Mouse (Mus musculus) spleen, adult 18-20 months (tissue): ENCODE measurements at regions not wholly inside any gene's neighbourhood (a gene's known extent, or its start where the extent isn't known, plus 50 kb on each side); places are given as distances from the start of the nearest gene placed in this dataset.

Experiments
- DNase-seq, 2 experiments: peaks; one replicate each; pipeline ENCODE4 v3.0.0; 2022; ENCODE audit warnings: mixed read lengths in 2 of 2

DNA sequence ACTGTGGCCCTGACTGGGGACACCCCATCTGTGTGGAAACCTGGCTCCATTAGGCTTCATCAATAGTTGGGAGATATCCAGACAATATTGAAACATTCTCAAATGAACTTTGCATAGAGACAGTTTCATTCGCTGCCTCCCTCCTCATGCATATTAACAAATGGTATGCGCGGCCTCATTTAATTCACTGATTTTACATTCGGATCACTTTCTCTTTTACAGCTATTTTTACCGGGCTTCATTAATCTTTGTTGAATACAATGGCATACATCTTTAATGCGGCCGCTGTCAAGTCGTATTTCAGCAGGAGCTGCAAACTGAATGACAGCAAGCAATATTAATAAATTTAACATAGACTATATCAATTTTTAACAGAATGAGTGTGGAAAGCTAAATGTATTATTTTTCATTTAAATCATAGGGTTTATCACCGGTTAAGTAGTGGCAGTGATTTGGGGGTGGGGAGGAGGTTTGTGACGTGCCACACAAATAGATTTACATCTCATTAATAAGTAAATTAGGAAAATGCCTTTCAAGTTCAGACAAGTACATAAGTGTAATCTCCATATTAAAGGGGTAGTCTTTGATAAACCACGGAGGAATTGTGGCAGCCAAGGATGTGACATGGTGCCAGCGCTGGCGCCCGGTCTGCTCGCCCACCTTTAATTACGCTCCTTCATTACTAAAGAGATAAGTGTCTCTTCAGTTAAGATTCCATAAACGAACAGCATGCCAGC, 480.4 kb upstream of the Mki67 start:
- no peak for DNase-seq

- DNase-seq = no peak
These were observed 492.7 kb upstream of the Mki67 start for GRCm38 (mm10) chr7:136208879-136209278.

DNA sequence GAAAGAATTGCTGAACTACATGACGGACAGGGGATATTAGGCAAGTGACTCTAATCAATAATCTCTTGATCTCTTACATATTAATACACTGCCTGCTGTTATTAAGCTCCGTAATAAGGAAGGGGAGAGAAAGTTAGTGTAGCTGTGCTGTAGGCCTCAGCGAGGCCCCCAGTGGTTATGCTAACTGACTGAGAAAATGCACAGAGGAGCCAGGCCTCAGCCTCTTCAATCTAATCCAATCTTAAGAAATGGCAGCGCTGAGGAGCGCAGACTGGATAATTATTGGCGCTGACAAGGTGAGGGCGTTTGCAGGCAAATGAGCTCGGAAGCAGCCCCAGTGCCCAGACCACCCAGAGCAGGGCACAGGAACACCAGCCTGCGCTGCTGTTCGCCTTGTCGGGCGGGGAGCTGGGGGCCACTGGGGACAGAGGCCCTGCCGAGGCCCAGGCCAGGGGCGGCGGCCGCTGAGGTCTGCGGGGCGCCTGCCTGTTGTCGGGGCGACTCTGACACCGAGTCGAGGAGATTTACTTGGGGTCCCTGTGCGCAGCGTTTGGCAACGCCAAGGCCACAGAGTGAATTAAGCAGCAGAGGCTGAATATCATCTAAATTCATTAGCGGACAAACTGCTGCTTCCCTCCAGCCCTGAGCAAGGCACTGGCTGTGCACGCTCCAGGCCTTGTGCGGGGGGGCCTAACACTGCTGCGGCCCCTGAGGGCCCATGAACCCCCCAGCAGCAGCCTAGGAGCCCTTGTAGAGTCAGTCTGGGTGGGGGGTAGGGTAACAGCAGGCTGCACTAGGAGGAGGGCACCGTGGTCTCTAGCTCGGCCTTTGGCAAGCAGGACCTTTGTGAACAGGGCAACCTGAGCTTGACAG, 493.4 kb upstream of the Mki67 start:
- DNase-seq = no peak

- DNase-seq = no peak
These were observed 496.3 kb upstream of the Mki67 start for GRCm38 (mm10) chr7:136212492-136212891.

DNA sequence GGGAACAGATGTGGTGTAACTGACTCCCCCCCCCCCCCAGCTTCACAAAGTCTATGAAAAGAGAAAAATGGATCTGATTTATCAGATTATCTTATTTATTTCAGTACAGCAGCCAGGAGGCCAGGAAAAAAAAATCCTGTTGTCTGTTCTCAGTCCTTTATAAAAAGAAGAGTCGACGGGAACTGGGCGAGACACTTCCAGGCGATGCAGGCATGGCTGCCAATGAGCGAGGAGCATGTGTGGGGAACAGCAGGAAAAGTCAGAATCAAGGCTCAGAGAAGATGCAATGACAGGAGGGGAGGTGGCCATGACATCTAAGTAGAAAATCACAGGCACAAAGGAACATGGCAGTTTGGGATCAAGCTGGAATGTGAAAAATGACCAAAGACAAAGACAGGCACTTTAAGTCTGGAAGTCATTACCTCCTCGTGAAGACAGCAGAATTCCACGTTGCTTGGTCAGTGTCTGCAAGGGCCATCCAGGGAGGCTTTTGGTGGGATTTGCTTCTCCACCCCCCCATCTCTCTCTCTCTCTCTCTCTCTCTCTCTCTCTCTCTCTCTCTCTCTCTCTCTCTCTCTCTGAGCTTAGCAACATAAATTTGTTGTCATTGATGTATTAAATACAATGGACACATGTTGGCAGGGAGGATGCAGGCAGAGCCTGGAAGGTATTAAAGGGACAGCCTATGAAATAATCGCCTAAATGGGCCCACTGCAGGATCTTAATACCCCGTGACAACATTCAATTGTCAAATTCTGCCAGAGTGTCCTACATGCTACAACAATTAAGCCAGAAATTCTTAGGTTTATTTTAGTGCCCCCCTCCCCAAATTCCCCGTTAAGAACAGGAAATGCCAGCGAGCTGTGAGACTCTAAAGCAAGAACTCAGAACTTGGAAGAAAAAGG, 497.1 kb upstream of the Mki67 start:
- no peak for DNase-seq

DNA sequence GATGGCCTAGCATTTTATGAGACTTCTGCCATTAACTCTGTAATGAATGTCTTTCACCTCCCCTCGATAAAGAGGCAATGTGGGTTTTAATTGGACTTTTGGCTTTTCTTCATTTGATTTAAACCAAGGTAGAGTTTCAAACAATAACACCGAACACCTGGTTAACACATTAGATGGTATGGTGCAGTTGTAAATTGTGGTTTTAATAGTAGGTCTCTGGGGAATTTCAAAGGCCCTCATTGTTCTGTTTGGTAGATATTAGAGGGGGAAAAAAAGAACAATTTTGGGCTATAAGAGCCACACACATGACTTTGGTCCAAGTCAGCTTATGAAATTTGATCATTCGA, 497.8 kb upstream of the Mki67 start:
- DNase-seq = no peak

DNA sequence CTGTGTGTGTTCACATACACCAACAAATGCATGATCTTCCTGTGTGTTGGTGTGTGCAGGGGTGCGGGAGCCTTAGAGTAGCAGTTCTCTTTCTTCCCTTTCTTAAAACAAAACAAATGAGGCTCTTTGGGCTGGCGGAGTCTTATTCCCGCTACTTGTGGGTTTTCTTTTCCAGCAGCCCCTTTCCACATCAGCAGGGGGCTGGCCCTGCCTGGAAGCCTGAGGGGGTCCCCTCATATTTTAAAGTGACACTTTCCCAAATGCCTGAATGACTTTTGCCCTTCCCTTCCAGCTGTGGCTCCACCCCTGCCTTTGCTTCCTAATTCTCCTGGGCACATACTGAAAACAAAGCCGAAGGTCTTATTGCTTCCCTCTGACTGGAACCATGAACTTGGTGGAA, 498.3 kb upstream of the Mki67 start:
- no peak for DNase-seq

DNA sequence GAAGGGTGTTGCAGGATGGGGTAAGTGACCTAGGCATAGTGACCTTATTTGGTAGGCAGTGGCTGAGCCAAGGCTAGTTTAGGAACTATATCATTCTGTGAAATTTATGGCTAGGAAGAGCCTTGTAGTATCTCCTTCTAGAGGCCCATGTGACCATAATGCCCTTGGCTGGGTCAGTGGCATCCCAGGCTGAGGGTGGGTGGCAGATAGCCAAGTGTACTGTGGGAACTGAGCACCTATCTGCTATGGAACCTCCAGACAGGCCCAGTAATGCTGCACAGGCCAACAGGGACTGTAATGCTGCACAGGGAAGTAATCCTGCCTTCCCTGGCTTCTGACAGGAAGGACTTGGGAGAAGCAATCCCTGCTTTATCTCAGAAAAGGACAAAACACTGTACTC, 500.6 kb upstream of the Mki67 start:
- no peak for DNase-seq

- DNase-seq = no peak
These were observed 503.5 kb upstream of the Mki67 start for GRCm38 (mm10) chr7:136219564-136220244.

GRCm38 (mm10) chr7:136220245-136221167, 504.3 kb upstream of the Mki67 start:
- no peak for DNase-seq

DNA sequence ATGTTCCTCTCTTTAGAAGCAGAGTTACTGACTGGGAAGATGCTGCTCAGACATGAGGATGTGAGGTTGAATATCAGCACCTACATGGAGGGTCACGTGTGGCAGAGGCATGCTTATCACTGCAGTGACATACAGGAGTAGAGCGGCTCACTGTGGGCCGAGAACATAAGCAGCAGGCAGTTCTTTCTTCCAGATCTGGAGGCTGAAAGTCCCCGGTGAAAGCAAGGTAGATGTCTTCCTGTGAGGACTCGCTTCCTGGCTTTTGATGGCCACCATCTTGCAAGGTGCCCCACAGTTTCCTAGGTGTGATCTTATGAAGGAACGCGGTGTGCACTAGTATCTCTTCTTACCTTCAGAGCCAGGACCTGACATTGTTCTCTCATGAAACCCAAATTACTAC, 505.5 kb upstream of the Mki67 start:
- no peak for DNase-seq

GRCm38 (mm10) chr7:136226031-136226430, 509.9 kb upstream of the Mki67 start:
- DNase-seq = no peak

DNA sequence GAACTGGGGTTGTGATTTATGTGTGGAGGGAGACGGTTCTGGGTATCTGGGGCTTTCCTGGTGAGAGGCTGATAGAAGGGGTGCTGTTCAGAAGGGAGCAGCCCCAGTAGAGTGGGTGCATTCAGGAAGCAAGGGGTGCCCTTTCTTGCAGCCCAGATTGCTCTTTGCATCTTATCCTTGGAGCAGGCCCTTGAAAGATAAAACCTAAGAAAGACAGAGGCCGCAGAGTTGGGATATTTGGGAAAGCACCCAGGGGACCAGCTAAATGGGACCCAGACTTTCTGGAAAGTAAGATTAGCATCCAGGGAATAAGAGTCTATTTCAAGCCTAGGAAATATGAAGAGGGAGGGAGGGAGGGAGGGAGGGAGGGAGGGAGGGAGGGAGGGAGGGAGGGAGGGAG, 512.2 kb upstream of the Mki67 start:
- DNase-seq = no peak

GRCm38 (mm10) chr7:136229592-136229991, 513.4 kb upstream of the Mki67 start:
- DNase-seq = no peak

- no peak for DNase-seq
These were observed 516.0 kb upstream of the Mki67 start for GRCm38 (mm10) chr7:136232177-136232576.

- no peak for DNase-seq
These were observed 519.4 kb upstream of the Mki67 start for GRCm38 (mm10) chr7:136235563-136235962.

DNA sequence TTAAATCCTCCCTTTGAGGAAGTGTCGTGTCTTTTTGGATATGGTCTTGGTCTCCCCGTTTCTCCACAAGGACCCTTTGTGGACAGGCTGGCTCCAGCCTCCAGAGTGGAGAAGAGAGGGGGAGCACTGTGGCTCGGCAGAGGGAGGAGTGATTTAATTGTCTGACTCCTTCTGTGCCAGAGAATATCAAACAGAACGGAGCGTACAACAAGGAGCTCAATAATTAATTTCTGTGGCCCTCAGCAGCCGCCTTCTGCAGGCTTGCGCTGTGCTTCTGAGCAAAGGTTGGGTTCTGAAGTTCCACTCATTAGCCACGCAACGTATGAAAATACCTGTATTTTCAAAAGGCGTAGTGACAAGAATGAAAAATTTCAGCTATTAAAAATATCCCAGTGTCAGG, 520.2 kb upstream of the Mki67 start:
- DNase-seq = no peak

- no peak for DNase-seq
These were observed 549.5 kb upstream of the Mki67 start for GRCm38 (mm10) chr7:136265691-136266090.

DNA sequence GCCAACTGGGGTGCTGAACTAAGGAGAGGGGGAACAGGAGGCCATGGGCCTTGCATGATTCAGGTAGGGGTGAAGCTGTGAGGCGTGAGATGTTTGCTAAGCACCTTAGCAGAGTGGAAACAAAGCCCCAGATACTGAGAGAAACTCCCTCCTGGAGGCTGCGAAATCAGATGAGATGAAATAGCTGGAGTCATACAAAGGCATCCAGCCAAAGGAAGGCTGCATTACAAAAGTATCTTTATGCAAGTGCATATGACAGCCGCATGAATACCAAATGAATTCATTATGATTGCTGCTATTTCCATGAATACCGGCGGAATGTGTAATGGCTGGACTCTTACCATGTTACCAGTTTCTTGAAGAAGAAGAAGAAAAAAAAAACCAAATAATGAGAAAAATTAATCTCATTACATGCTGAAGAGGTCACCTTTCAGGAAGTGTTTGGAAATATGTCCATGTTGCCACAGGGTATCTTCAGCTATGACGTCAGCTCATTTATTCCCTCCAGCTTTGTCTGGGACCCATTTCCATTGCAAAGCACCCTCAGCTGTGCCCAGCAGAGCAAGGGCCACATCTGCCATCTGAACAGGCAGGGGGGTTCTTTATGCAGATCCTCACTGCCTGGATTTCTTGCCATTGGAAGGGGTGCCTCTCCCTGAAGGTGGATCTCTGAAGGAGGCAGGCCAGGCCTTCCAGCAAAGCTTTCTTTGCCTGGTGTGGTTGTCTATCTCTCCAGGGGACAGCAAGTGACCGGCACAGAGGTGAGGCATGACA, 551.7 kb upstream of the Mki67 start:
- DNase-seq = no peak

DNA sequence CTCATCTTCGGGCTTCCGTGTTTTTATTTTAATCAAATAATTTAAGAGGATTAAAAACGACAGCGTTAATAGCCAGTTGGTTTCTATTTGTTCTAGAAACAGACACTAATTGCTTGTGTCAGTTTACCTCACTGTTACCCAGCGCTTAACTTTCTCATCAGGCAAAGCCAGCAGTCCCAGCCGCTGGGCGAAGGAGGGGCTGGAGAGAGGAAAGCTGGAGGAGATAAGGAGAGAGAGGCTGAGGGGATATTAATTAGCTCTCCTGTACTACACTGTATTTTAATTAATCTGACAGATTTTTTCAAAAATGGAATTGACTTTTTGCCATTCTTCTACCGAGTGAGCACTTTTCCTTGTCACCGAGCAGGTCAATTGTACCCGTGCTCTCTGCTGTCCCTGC, 559.5 kb upstream of the Mki67 start:
- DNase-seq = no peak

DNA sequence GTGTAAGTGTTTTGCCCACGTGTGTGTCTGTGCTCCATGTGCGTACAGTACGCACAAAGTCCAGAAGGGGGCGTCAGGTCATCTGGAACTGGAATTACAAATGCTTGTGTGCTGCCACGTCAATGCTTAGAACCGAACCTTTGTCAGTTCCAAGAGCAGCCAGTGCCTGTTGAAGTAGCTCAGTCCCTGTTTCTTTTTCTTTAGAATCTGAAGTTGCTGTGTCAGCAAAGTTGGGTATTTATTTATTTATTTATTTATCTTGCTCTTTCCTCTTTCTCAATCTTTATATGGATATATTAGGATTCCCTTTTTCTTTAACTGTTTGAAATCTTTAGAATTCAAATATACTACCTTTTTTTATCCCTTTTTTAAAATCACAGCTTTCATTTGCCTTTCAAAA, 567.6 kb upstream of the Mki67 start:
- DNase-seq = no peak
